Mouse (Mus musculus) heart, embryonic 10.5 days (tissue): Measurements from ENCODE around the gene Krt4. TPM values are rescaled to one million over a fixed set of nuclear protein-coding genes. Genes with fewer than 3 reads are reported as not detected.

Experiments
- DNase-seq: peaks from one replicate; pipeline ENCODE4 v3.0.0-alpha.2; 2017; ENCODE audit warnings: low spot score
- H3K27ac ChIP-seq: fragments of 300-500 bp; sonication (generic); 2 replicates; pipeline ENCODE4 v1.5.1; 2016; ENCODE audit warnings: mild to moderate bottlenecking
- H3K27me3 ChIP-seq: fragments of 300-500 bp; sonication (generic); 2 replicates; pipeline ENCODE4 v1.6.1; 2016; ENCODE audit warnings: mild to moderate bottlenecking; ENCODE audit not compliant: poor library complexity, insufficient read depth, severe bottlenecking
- H3K36me3 ChIP-seq: fragments of 300-500 bp; sonication (generic); 2 replicates; pipeline ENCODE4 v1.6.1; 2016; ENCODE audit warnings: mild to moderate bottlenecking, moderate library complexity
- H3K4me1 ChIP-seq: fragments of 300-500 bp; sonication (generic); 2 replicates; pipeline ENCODE4 v1.6.1; 2016; ENCODE audit warnings: mild to moderate bottlenecking
- H3K4me3 ChIP-seq: fragments of 300-500 bp; sonication (generic); 2 replicates; pipeline ENCODE4 v1.5.1; 2016; ENCODE audit warnings: mild to moderate bottlenecking, moderate library complexity
- H3K9me3 ChIP-seq: fragments of 300-500 bp; sonication (generic); 2 replicates; pipeline ENCODE4 v1.6.1; 2016; ENCODE audit warnings: mild to moderate bottlenecking, moderate library complexity
- whole genome bisulfite sequencing: fragments of 180-500 bp; shearing (Covaris S2); methylation state at CpG from one replicate; pipeline ENCODE4 v1.1.7; 2016; 5-methylcytosine and 5-hydroxymethylcytosine counted together
- polyA plus RNA-seq: library from polyadenylated mRNA; unstranded; fragments of >200 nt; fragmentation: Nextera tagmentation; extraction: Ambion mirVana; gene quantifications from 2 replicates; pipeline ENCODE4 v1.2.1, GENCODE M21; 2016

Gene Krt4
- polyA plus RNA-seq, 1 experiment from 2014 or later = not detected

DNA sequence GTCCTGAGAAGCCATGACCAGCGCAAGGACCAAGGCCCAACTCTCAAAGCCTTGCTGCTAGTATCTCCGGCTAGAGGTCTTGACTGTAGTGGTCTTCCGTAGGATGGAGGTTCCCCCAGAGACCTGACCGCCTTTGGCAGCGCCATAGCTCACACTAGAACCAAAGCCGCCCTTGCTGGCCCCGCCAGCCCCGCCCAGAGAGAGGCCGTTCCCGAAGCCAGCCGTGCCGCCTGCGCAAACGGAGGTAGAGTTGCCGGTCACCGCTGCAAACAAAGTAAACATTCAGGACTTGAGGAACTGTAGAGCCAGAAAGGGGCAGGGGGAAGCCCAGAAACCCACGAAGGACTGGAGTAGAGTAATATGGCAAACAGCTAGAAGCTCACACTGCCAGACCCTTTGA lies 5.1 kb upstream of the Krt4 start:
- H3K36me3 ChIP-seq = no peaks in the 10 kb centered on the region
- no peak for DNase-seq
- H3K27me3 ChIP-seq = peaks cover 54% of the 10 kb centered on the region
- H3K9me3 ChIP-seq = no peaks in the 10 kb centered on the region
- H3K27ac ChIP-seq = peak overlapping the region; percentile 32; the same call in 1 of the 2 replicates
- peaks cover 19% of the 10 kb centered on the region for H3K4me1 ChIP-seq
- H3K4me3 ChIP-seq = peak overlapping the region; percentile 52
- 1% methylated on average over 17 of the region's 17 CpGs for WGBS

DNA sequence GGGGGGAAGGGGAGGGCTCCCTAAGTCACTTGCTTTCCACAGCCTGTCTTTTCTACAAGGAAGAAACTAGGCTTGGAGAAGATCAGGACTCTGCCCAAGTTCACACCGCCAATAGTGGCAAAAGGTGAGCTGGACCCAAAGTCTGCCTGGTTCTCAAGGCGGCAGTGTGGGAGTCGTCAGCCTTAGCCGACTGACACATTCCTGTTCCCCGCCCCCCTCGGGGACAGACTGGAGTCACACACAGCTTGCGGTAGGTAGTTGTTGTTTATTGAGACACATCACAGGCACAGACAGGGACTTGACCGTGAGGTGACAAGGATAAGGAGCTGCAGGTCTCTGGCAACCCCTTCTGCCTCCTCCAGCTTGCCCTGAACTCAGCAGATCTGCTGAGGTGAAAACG lies 4.6 kb upstream of the Krt4 start:
- DNase-seq = no peak
- peaks cover 19% of the 10 kb centered on the region for H3K4me1 ChIP-seq
- H3K4me3 ChIP-seq = peak overlapping the region; percentile 52
- no peaks in the 10 kb centered on the region for H3K36me3 ChIP-seq
- no peaks in the 10 kb centered on the region for H3K9me3 ChIP-seq
- H3K27me3 ChIP-seq = peaks cover 60% of the 10 kb centered on the region
- no peak overlapping the region for H3K27ac ChIP-seq
- WGBS = 6% methylated on average over 9 of the region's 9 CpGs

DNA sequence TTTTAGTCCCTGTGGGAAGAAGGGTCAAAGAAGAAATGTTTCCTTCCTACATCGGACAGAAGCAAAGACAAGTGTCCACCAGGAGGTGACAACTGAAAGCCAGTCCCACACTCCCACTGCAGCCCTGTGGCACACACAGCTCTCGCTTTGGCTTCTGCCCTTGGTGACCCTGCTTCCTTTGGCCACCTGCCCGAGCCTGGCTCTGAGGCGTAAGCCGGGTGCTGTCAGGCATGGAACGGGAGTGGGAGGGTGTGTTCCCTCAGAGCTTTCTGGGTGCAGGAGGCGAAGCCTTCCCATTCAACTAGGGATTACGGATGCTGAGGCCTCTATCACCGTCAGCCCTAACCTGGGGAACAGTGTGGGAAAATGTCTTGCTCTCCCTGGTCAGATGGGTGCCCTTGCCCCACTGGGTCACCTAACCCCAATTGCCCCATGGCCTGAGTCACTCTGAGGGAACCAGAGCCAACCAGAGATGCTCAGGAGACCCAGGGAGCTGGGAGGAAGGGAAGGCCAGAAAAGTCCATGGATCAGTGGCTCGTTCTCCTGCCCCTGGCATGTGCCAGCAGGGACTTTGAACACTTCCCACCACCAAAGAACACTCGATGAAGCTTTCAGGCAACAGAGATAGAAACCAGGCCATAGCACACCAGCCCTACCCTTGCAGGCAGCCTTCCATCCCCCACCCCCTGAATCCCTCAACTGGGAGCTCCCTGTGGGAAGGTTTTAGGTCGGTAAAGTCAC lies 3.0 kb upstream of the Krt4 start:
- Histone ChIP-seq H3K4me3 (no peak overlapping the region), H3K4me1 (peaks cover 19% of the 10 kb centered on the region), H3K9me3 (no peaks in the 10 kb centered on the region), H3K27me3 (peaks cover 63% of the 10 kb centered on the region), H3K27ac (no peak overlapping the region), H3K36me3 (no peaks in the 10 kb centered on the region)
- DNase-seq = no peak
- 69% methylated on average over 12 of the region's 12 CpGs for WGBS

DNA sequence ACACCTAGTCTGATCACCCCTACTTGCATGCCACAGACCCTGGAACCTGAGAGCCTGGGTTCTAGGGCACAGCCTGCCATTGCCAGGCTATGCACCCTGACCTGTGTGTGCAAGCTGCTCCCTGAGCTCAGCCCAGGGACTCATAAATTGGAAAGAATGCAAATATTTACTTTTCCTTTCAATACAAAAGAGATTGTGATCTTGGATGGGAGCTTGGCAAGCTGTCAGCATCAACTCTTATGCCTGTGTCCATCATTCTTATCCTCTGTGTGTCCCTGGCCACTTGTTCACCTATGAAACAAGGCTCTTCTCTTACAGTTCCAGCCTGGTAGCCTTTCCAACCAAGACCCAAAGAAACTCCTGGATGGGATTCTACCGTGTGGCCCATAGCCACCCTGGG lies 506 bp upstream of the Krt4 start:
- Histone ChIP-seq H3K27ac (no peak overlapping the region), H3K9me3 (no peaks in the 10 kb centered on the region), H3K36me3 (no peaks in the 10 kb centered on the region), H3K27me3 (peaks cover 39% of the 10 kb centered on the region; the same call in 1 of the 2 replicates), H3K4me3 (no peak overlapping the region), H3K4me1 (peaks cover 12% of the 10 kb centered on the region)
- no peak for DNase-seq
- 89% methylated on average over 1 of the region's 1 CpGs for WGBS

DNA sequence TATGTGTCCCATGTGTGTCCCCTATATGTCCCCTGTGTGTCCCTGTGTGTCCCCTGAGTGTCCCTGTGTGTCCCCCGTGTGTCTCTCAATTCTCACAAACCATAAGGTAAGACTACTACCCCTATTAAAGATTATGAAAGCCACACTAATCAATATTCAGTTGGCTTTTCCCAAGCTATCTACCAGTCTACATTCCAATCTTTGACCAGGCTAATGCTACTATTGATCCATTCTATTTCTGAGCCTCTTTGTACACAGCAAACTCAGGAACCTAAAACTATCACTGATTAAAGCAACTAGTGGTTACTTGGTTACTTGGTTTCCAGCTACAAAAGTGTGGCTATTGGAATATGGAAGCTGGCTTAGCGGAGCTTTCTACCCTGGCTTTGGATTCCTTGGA lies 2.2 kb downstream of the Krt4 start:
- Histone ChIP-seq H3K4me3 (no peak overlapping the region), H3K36me3 (no peaks in the 10 kb centered on the region), H3K9me3 (no peaks in the 10 kb centered on the region), H3K4me1 (no peaks in the 10 kb centered on the region), H3K27ac (no peak overlapping the region), H3K27me3 (peaks cover 37% of the 10 kb centered on the region; the same call in 1 of the 2 replicates)
- DNase-seq = no peak
- WGBS = 85% methylated on average over 2 of the region's 2 CpGs

DNA sequence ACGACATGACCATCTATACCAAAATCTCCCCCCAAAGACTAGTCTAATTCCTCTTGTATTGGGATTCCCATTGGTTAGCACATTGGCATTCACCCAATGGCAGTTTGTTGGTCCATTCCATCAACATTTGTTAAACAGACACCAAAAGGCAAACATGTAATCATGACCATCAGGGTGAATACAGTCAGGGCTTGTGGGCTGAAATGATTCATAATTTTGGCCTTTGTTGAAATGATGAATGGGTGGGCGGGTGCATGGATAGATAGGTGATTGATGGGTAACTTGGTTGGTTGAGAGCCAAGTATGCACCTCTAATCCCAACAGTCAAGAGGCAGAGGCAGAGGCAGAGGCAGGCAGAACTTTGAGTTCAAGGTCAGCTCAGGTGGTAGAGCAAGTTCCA lies 8.5 kb downstream of the Krt4 start:
- no peak for DNase-seq
- no peak overlapping the region for H3K4me3 ChIP-seq
- no peaks in the 10 kb centered on the region for H3K9me3 ChIP-seq
- H3K4me1 ChIP-seq = no peaks in the 10 kb centered on the region
- no peak overlapping the region for H3K27ac ChIP-seq
- 76% methylated on average over 2 of the region's 2 CpGs for WGBS
- no peaks in the 10 kb centered on the region for H3K36me3 ChIP-seq
- peaks cover 20% of the 10 kb centered on the region for H3K27me3 ChIP-seq

DNA sequence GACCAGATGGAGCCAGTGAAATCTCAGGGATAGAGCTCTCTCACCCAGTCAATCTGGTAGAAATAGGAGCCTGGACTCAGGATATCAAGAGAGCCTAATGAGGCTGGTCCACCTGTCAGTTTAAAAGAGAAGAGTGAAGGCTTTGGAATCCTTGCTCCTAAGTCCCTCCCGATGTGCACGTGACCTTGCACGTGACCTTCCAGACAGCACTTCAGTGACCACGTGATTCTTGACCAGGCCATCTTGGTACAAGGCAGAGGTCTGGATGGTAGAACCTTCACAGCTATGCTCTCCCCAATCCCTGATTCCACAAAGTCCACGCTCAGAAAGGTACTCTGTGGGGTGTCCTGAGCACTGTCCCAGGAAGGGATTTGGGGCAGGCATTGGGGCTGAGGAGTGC lies 19.7 kb downstream of the Krt4 start:
- no peaks in the 10 kb centered on the region for H3K36me3 ChIP-seq
- no peaks in the 10 kb centered on the region for H3K9me3 ChIP-seq
- WGBS = 76% methylated on average over 5 of the region's 5 CpGs

DNA sequence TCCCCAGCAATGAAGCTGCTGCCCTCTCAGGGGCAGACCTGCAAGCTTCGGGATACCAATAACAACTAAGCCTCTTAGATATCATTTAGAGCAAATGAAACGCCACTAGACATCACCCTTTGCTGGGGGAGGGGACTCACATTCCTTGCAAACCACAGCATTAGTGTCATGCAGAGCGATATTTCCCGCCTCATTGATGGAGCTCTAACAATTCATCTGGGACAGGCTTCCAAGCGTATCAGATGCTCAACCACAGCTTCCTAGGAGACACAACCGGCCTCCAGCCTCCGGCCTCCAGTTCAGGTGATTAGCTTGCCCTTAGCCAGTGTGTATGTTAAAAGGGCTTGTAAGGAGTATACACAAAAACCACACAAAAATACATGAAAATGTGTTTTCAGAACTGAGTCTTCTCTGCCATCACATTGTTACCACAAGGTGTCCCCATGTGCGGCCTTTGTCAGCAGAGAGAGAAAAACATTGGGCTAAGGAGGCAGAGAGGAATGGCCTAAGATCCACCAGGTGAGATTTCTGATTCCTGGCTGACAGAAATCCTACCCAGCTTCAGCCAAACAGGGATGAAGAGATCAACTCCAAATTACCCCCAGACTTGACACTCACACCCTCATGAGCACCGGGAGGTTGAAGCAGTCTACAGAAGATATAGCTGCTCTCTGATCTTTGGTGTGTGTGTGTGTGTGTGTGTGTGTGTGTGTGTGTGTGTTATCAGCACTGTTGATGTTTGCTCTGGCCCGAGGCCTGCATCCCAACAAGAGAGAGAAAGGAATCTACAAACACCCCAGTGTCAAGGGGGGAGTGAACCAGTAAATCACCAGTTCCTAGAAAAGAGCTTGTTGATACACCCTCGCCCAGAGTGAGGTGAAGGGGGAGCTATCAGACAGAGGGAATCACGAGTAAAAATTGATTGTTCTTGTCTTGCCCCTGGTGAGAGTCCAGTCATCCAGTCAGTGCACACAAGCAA lies 22.1 kb downstream of the Krt4 start:
- H3K36me3 ChIP-seq = no peaks in the 10 kb centered on the region
- H3K27me3 ChIP-seq = no peaks in the 10 kb centered on the region
- H3K4me1 ChIP-seq = no peaks in the 10 kb centered on the region
- no peak overlapping the region for H3K4me3 ChIP-seq
- H3K27ac ChIP-seq = no peak overlapping the region
- 52% methylated on average over 12 of the region's 12 CpGs for WGBS
- H3K9me3 ChIP-seq = no peaks in the 10 kb centered on the region
- DNase-seq = no peak

More for the DNA sequence above, 19.7 kb downstream of the Krt4 start:
- no peak overlapping the region for H3K4me3 ChIP-seq
- H3K27ac ChIP-seq = no peak overlapping the region
- H3K27me3 ChIP-seq = no peaks in the 10 kb centered on the region
- no peaks in the 10 kb centered on the region for H3K4me1 ChIP-seq
- DNase-seq = no peak

DNA sequence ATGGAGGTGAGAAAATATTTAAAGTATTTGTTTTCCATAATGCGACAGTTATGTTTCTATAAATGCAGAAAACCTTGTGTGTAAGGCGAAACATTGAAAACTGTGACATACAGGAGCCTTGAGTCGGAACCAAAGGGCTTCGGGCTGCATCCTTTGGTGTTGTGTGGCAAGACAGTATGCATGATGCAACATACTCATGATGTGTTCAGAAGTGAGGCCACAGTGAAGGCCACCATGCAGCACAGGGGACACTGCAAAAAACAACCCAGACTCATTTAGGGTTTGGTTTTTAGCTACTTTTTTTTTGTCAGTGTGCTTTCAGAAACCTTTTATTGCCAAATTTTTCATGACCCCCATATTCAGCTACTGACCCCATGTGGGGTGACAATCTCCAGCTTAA lies 29.3 kb downstream of the Krt4 start:
- Histone ChIP-seq H3K9me3 (no peaks in the 10 kb centered on the region), H3K4me1 (no peaks in the 10 kb centered on the region), H3K36me3 (no peaks in the 10 kb centered on the region), H3K27me3 (peaks cover 4% of the 10 kb centered on the region; the same call in 1 of the 2 replicates), H3K27ac (no peak overlapping the region), H3K4me3 (no peak overlapping the region)
- DNase-seq = no peak
- WGBS = 87% methylated on average over 4 of the region's 4 CpGs

DNA sequence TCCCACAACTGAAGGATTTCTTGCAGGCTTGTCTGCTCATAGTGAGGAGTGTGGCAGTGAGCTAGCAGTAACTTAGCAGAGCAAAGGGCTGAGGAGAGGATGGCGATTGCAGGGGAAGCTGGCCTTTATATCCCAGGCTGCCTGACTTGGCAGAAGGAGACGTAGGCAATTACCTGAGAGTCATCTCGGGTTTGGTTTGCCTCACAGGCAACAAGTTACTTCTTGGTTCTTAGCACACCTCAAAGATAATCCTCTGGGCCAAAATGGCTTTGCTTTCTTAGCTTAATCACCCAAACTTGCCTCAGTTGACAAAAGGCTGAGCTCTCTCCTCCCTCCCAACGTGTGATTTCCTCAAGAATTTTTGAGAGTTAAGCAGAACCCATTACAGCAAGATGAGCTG lies 31.7 kb downstream of the Krt4 start, which contains the start of gene Krt76:
Gene Krt76, minus strand, starts transcription at position 101 of the 400 bp plus-strand sequence.
- Histone ChIP-seq H3K4me1 (peaks cover 5% of the 10 kb centered on the region; the same call in 1 of the 2 replicates), H3K27me3 (peaks cover 4% of the 10 kb centered on the region; the same call in 1 of the 2 replicates), H3K9me3 (no peaks in the 10 kb centered on the region), H3K27ac (no peak within 1 kb of the TSS), H3K36me3 (no peaks in the 10 kb centered on the region), H3K4me3 (no peak within 1 kb of the TSS)
- WGBS = 45% methylated on average over 4 of the region's 4 CpGs
- no peak for DNase-seq

DNA sequence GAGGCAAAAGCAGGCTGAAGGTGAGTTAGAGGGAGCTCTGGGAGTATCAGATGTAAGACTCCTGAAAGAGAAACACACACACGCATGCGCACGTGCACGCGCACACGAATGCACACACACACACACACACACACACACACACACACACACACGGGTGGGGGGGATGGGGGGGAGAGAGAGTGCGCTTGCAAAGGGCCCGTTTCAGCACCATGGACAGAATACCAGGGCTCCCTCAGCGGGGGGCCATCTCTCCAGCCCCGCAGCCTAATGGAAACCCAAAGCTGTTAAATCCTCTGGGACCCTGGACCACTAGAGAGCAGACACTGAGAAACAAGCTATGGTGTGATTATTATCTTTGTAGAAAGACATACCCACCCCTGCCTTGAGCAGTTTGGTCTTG lies 44.8 kb downstream of the Krt4 start:
- no peak for DNase-seq
- H3K27ac ChIP-seq = no peak overlapping the region
- H3K27me3 ChIP-seq = peaks cover 18% of the 10 kb centered on the region
- H3K4me1 ChIP-seq = peaks cover 4% of the 10 kb centered on the region; the same call in 1 of the 2 replicates
- H3K9me3 ChIP-seq = no peaks in the 10 kb centered on the region
- H3K4me3 ChIP-seq = no peak overlapping the region
- H3K36me3 ChIP-seq = no peaks in the 10 kb centered on the region
- WGBS = 34% methylated on average over 10 of the region's 11 CpGs

DNA sequence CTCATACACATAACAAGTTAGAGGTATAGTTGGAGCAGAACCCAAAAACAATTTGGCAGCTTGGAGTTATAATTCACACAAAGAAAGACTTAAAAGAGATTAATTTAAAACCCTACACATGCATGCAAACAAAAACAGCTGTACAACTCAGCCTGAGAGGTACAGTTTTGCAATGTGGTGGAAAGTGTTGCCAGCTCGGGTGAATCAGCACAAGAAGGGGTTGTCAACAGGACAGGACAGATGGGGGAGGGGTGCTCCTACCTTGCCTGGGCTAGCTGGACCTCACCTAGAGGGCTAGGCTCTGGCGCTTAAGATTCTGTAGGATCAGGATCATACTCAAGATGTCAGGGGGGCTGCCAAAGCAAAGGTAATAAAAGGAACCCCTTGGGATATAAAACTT lies 46.5 kb downstream of the Krt4 start:
- no peak for DNase-seq
- H3K4me3 ChIP-seq = no peak overlapping the region
- peaks cover 4% of the 10 kb centered on the region; the same call in 1 of the 2 replicates for H3K4me1 ChIP-seq
- 43% methylated on average over 2 of the region's 2 CpGs for WGBS
- H3K27me3 ChIP-seq = peaks cover 16% of the 10 kb centered on the region; the same call in 1 of the 2 replicates
- no peaks in the 10 kb centered on the region for H3K9me3 ChIP-seq
- no peak overlapping the region for H3K27ac ChIP-seq
- no peaks in the 10 kb centered on the region for H3K36me3 ChIP-seq

DNA sequence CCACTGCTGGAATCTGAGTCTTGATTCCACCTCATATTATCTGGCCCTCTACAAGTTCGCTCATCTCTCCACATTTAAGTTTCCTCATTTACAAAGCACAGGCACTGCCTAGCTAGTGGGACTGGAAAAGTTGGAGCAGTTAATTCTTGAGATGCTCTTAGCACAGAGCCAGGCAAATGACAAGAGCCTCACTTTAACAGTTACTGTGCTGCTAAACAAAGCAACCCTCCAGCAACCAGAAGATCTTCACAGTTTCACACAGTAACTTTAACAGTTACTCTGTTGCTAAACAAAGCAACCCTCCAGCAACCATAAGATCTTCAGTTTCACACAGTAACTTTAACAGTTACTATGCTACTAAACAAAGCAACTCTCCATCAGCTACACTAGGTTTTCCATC lies 50.2 kb downstream of the Krt4 start:
- 68% methylated on average over 1 of the region's 1 CpGs for WGBS
- H3K4me1 ChIP-seq = peaks cover 4% of the 10 kb centered on the region
- no peaks in the 10 kb centered on the region for H3K9me3 ChIP-seq
- H3K27ac ChIP-seq = no peak overlapping the region
- H3K4me3 ChIP-seq = no peak overlapping the region
- no peaks in the 10 kb centered on the region for H3K36me3 ChIP-seq
- H3K27me3 ChIP-seq = peaks cover 29% of the 10 kb centered on the region; the same call in 1 of the 2 replicates
- no peak for DNase-seq
